Comparison of ENCODE assay signal across 8 mouse cellular contexts in the genomic region with DNA sequence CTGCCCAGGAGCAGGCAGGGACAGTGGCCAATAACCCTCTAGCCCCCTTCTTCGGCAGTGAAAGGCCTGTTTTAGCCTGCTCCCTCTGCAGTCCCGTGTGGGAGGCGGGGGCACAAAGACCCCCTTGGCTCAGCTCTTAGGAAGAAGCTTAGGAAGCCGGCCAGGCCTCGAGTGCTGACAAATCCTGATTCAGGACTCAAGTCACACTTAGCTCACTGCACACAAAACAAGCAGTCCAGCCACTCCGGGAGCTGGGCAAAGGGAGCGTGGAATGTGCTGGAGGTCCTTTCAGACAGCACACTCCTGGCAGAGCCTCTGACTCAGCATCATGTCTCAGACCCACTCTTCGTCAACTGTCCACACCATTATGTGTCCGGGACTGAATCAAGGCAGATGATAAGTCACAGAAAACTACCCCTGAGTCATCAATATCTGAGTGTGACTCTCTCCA. TPM values are rescaled to one million over a fixed set of nuclear protein-coding genes. Genes with fewer than 3 reads are reported as not detected.
DNase-seq lines count a peak whose midpoint lies in the region; ATAC-seq and TF ChIP-seq lines count a peak whose summit lies in the region.

No protein-coding gene starts in this region.

- no peak overlapping the region for H3K4me3 ChIP-seq in C2C12 (ENCODE audit: insufficient read depth, poor library complexity, severe bottlenecking)
- H3K4me3 ChIP-seq in neural tube, embryonic 14.5 days (ENCODE audit: low read depth, low read length): no peak overlapping the region

- H3K27me3 ChIP-seq in C2C12 (ENCODE audit: control insufficient read depth, insufficient read depth, insufficient read length): no peaks in the 10 kb centered on the region
- H3K27me3 ChIP-seq in neural tube, embryonic 14.5 days (ENCODE audit: control insufficient read depth, insufficient read depth, low read length): no peaks in the 10 kb centered on the region

- peak; percentile 72 for ATAC-seq in neural tube, embryonic 14.5 days (ENCODE audit: low read depth)

- peaks cover 95% of the 10 kb centered on the region for H3K79me3 ChIP-seq in C2C12 (ENCODE audit: low read depth)

- intact Hi-C loops in left cerebral cortex, postnatal 36 days (cut with DNase I): no loop called here

- peak; percentile 74 for DNase-seq in cerebellum, adult 11-12 months
- DNase-seq in frontal cortex, postnatal 10 days (ENCODE audit: low spot score in 2 of 2): peak; percentile 39 to 57
- DNase-seq in kidney, adult 11 months: peak; percentile 46
- DNase-seq in left cerebral cortex, postnatal 36 days (ENCODE audit: low spot score in 2 of 2): peak; percentile 26 to 40
- DNase-seq in spleen, adult 18-20 months: no peak
- DNase-seq in gastrocnemius, postnatal 25 days: no peak

- no peak overlapping the region for H3K9ac ChIP-seq in neural tube, embryonic 14.5 days (replicated peaks; ENCODE audit: low read depth, low read length)

- H3K4me1 ChIP-seq in neural tube, embryonic 14.5 days (ENCODE audit: control insufficient read depth, insufficient read depth, low read length): peaks cover 45% of the 10 kb centered on the region

- peaks cover 30% of the 10 kb centered on the region for H3K36me3 ChIP-seq in C2C12 (ENCODE audit: control insufficient read depth, insufficient read depth)
- no peaks in the 10 kb centered on the region for H3K36me3 ChIP-seq in neural tube, embryonic 14.5 days (ENCODE audit: control insufficient read depth, insufficient read depth, low read length)

- peak overlapping the region; percentile 49 for H3ac ChIP-seq in C2C12 (ENCODE audit: control insufficient read depth, insufficient read length, low read depth)

- H3K4me2 ChIP-seq in neural tube, embryonic 14.5 days (ENCODE audit: low read depth, low read length): no peak overlapping the region

- H3K9me3 ChIP-seq in neural tube, embryonic 14.5 days (ENCODE audit: control insufficient read depth, low read length): no peaks in the 10 kb centered on the region

- no peak for TF ChIP-seq CTCF in C2C12 (IDR thresholded peaks at IDR 0.05; ENCODE audit: control insufficient read depth, insufficient read depth, insufficient read length)

- 24% methylated on average over 9 of the region's 9 CpGs for WGBS in neural tube, embryonic 14.5 days

- H3K79me2 ChIP-seq in C2C12 (ENCODE audit: control insufficient read depth, insufficient read depth): peaks cover 100% of the 10 kb centered on the region

- H3K27ac ChIP-seq in neural tube, embryonic 14.5 days (ENCODE audit: low read depth, low read length): no peak overlapping the region

TF ChIP-seq in C2C12, 6 proteins besides CTCF, POLR2A, EP300 and RAD21:
- TF ChIP-seq USF1 (IDR thresholded peaks at IDR 0.05; ENCODE audit: low read depth) (no peak), MYOD1 (IDR thresholded peaks at IDR 0.05; ENCODE audit: control insufficient read depth, insufficient read length, low read depth) (no peak), CEBPB (IDR thresholded peaks at IDR 0.05; ENCODE audit: low read depth) (no peak), FOSL1 (IDR thresholded peaks at IDR 0.05; ENCODE audit: insufficient read depth, low read length, poor library complexity, severe bottlenecking) (peak; percentile 61), MYOG (IDR thresholded peaks at IDR 0.05; ENCODE audit: control insufficient read depth, extremely low read depth, insufficient read length) (no peak), MAX (IDR thresholded peaks at IDR 0.05) (peak; percentile 91)

RNA-seq across cellular contexts. Expression of gene Trio, which starts 28.2 kb away (rescaled TPM):
- 26.2 TPM for polyA plus RNA-seq in C2C12 (2012; fragmentation: generic; extraction: Trizol)
- total RNA-seq in left cerebral cortex, postnatal 36 days (2021): 100 to 1,000 TPM; 182 to 280 TPM
- polyA plus RNA-seq in neural tube, embryonic 14.5 days (2014; fragmentation: Nextera tagmentation; extraction: Ambion mirVana): 65.1 and 73.4 TPM in 2 replicates
- 10 to 100 TPM; 31.0 to 36.4 TPM for total RNA-seq in gastrocnemius, postnatal 25 days (2021)

Comparison
In these comparisons a context has a peak if more than half of its experiments do, and no peak if none do; other contexts are left out.
1. DNase-seq: peak in cerebellum, adult 11-12 months (single experiment), frontal cortex, postnatal 10 days (2 of 2), kidney, adult 11 months (single experiment) and left cerebral cortex, postnatal 36 days (2 of 2); none in spleen, adult 18-20 months (0 of 2) and gastrocnemius, postnatal 25 days (single experiment).
2. RNA of gene Trio, which starts 28.2 kb away (total RNA-seq): 182 to 280 TPM in left cerebral cortex, postnatal 36 days; 31.0 to 36.4 TPM in gastrocnemius, postnatal 25 days; every median in the first group is over 4 times any median in the second.